ENCODE assay signal across 26 mouse cellular contexts in genomic region chr7:133376833-133377484, GRCm38 (mm10).
"Had no signal": no experiment of that assay in that cellular context is flagged by ENCODE, and none has a peak within 500 bp of the region (broad histone marks: within the 10 kb centered on the region; RNA-seq: fewer than 3 reads in every experiment).

No protein-coding gene starts in this region.

- H3K27ac ChIP-seq: heart, adult 2 months; heart, embryonic 13.5 days; heart, embryonic 15.5 days; hindbrain, embryonic 13.5 days; hindbrain, embryonic 15.5 days; hindbrain, postnatal 0 days; kidney, embryonic 15.5 days; kidney, postnatal 0 days; limb, embryonic 13.5 days; limb, embryonic 15.5 days; liver, embryonic 12.5 days; liver, embryonic 14.5 days had no signal

- H3K4me3 ChIP-seq: heart, adult 2 months; heart, embryonic 13.5 days; heart, embryonic 15.5 days; hindbrain, embryonic 13.5 days; hindbrain, embryonic 15.5 days; kidney, embryonic 15.5 days; limb, embryonic 13.5 days; limb, embryonic 15.5 days; liver, embryonic 12.5 days had no signal

- DNase-seq: gastrocnemius, postnatal 36 days; heart, adult 11 months; heart, adult 2 months; heart, postnatal 14 days; heart, postnatal 36 days; kidney, adult 11 months; kidney, adult 2 months; kidney, adult 9 months; kidney, postnatal 14 days; kidney, postnatal 36 days; layer of hippocampus, adult 9-11 months; layer of hippocampus, postnatal 36 days; left cerebral cortex, postnatal 4 days had no signal

- H3K9ac ChIP-seq: heart, embryonic 13.5 days; heart, embryonic 15.5 days; hindbrain, embryonic 13.5 days; hindbrain, embryonic 15.5 days; kidney, embryonic 15.5 days; limb, embryonic 13.5 days; limb, embryonic 15.5 days; liver, embryonic 12.5 days; liver, embryonic 14.5 days had no signal

- ATAC-seq: hindbrain, postnatal 0 days; intestine, embryonic 16.5 days; liver, embryonic 12.5 days had no signal

- H3K36me3 ChIP-seq: heart, embryonic 13.5 days; heart, embryonic 15.5 days; hindbrain, embryonic 13.5 days; hindbrain, embryonic 15.5 days; kidney, embryonic 15.5 days; limb, embryonic 13.5 days; limb, embryonic 15.5 days; liver, embryonic 12.5 days had no signal

- H3K4me1 ChIP-seq: hindbrain, embryonic 13.5 days; hindbrain, embryonic 15.5 days; limb, embryonic 13.5 days; limb, embryonic 15.5 days; liver, embryonic 12.5 days had no signal

- H3K9me3 ChIP-seq: heart, embryonic 13.5 days; heart, embryonic 15.5 days; hindbrain, embryonic 13.5 days; hindbrain, embryonic 15.5 days; kidney, embryonic 15.5 days; limb, embryonic 13.5 days; limb, embryonic 15.5 days; liver, embryonic 12.5 days had no signal

- H3K4me2 ChIP-seq: heart, embryonic 11.5 days; heart, embryonic 13.5 days; heart, embryonic 15.5 days; hindbrain, embryonic 13.5 days; hindbrain, embryonic 15.5 days; kidney, embryonic 15.5 days; limb, embryonic 13.5 days; limb, embryonic 15.5 days; liver, embryonic 12.5 days had no signal

- H3K27me3 ChIP-seq: heart, embryonic 13.5 days; heart, embryonic 15.5 days; hindbrain, embryonic 15.5 days; kidney, embryonic 15.5 days; limb, embryonic 13.5 days; limb, embryonic 15.5 days; liver, embryonic 12.5 days had no signal
